7 mouse cellular contexts compared by ENCODE assay signal in the genomic region with DNA sequence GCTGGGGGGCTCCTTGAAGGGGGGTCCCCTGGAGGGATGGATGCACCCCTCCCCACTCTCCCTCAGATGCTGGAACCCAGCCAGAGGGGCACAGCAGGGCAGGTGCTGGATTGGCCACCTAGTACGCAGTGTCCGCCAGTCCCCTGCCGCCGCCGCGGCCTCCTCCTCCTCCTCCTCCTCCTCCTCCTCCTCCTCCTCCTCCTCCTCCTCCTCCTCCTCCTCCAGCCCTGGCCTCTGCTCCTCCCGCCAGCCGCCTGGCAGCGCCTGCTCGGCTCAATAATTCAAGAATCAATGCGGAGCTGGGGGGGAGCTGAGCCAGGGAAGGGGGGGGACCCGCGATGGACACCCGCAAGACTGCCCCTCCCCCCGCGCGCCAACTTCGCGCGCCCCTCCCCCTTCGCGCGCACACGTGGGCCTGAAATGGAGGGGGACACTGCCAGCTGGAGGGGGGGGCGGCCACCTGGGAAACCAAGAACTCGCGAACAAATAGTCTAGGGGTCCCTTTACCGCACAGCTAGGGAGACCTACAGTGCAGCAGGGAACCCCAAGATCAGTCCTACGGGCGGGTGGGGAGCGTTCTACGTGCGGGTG. TPM values are rescaled to one million over a fixed set of nuclear protein-coding genes. Genes with fewer than 3 reads are reported as not detected.
A peak's percentile ranks its signal among the peaks of the same experiment; 100 is the strongest.
DNase-seq lines count a peak whose midpoint lies in the region; ATAC-seq and TF ChIP-seq lines count a peak whose summit lies in the region.

No protein-coding gene starts in this region.

- TF ChIP-seq CTCF in G1E (IDR thresholded peaks at IDR 0.05; ENCODE audit: low read depth, low read length), result no peak
- TF ChIP-seq CTCF in heart, postnatal 0 days (IDR thresholded peaks at IDR 0.05; ENCODE audit: low read depth), result no peak
- TF ChIP-seq CTCF in lung, postnatal 0 days (IDR thresholded peaks at IDR 0.05), result no peak

- H3K4me1 ChIP-seq in G1E (ENCODE audit: insufficient read depth, low read depth, low read length), result peaks cover 34% of the 10 kb centered on the region
- peaks cover 59% of the 10 kb centered on the region for H3K4me1 ChIP-seq in embryonic facial prominence, embryonic 15.5 days
- peaks cover 31% of the 10 kb centered on the region for H3K4me1 ChIP-seq in heart, postnatal 0 days (ENCODE audit: control insufficient read depth, insufficient read depth)
- peaks cover 24% of the 10 kb centered on the region; the same call in 1 of the 2 replicates for H3K4me1 ChIP-seq in lung, postnatal 0 days (ENCODE audit: insufficient read depth, low read depth, low read length)
- peaks cover 35% of the 10 kb centered on the region for H3K4me1 ChIP-seq in stomach, embryonic 15.5 days

- peak overlapping the region; percentile 86 for H3K27ac ChIP-seq in embryonic facial prominence, embryonic 15.5 days (replicated peaks)
- peak overlapping the region; percentile 83 for H3K27ac ChIP-seq in heart, postnatal 0 days (ENCODE audit: low read depth)
- H3K27ac ChIP-seq in lung, postnatal 0 days (ENCODE audit: low read length), result no peak overlapping the region
- peak overlapping the region; percentile 57 for H3K27ac ChIP-seq in stomach, embryonic 15.5 days

- no peaks in the 10 kb centered on the region for H3K36me3 ChIP-seq in G1E (replicated peaks)
- H3K36me3 ChIP-seq in embryonic facial prominence, embryonic 15.5 days, result no peaks in the 10 kb centered on the region
- no peaks in the 10 kb centered on the region for H3K36me3 ChIP-seq in heart, postnatal 0 days (replicated peaks; ENCODE audit: control insufficient read depth, insufficient read depth, low read length)
- H3K36me3 ChIP-seq in lung, postnatal 0 days (ENCODE audit: insufficient read depth, low read length), result no peaks in the 10 kb centered on the region
- H3K36me3 ChIP-seq in stomach, embryonic 15.5 days, result no peaks in the 10 kb centered on the region

- under 1% methylated on average over 12 of the region's 33 CpGs for WGBS in embryonic facial prominence, embryonic 15.5 days
- under 1% methylated on average over 16 of the region's 33 CpGs for WGBS in heart, postnatal 0 days
- under 1% methylated on average over 12 of the region's 33 CpGs for WGBS in lung, postnatal 0 days
- 1% methylated on average over 23 of the region's 33 CpGs for WGBS in stomach, embryonic 15.5 days

- peak overlapping the region; percentile 75 for H3K4me2 ChIP-seq in embryonic facial prominence, embryonic 15.5 days (replicated peaks)
- peak overlapping the region; percentile 95 for H3K4me2 ChIP-seq in heart, postnatal 0 days (ENCODE audit: low read depth, low read length)
- peak overlapping the region; percentile 89 for H3K4me2 ChIP-seq in lung, postnatal 0 days (replicated peaks; ENCODE audit: low read depth, low read length)
- H3K4me2 ChIP-seq in stomach, embryonic 15.5 days, result peak overlapping the region; percentile 68

- ATAC-seq in G1E (ENCODE audit: extremely low read depth, insufficient number of reproducible peaks, low FRiP score, poor library complexity, severe bottlenecking), result no peak
- no peak for ATAC-seq in embryonic facial prominence, embryonic 15.5 days (ENCODE audit: insufficient number of reproducible peaks, low FRiP score, low TSS enrichment, low read depth)
- ATAC-seq in heart, postnatal 0 days (ENCODE audit: insufficient read depth, low read depth), result no peak
- ATAC-seq in lung, postnatal 0 days, result no peak
- ATAC-seq in stomach, embryonic 15.5 days (ENCODE audit: insufficient read depth, low FRiP score, low read depth), result no peak

- H3K4me3 ChIP-seq in G1E (ENCODE audit: low read depth, low read length), result peak overlapping the region; percentile 45; the same call in 1 of the 2 replicates
- peak overlapping the region; percentile 75 for H3K4me3 ChIP-seq in embryonic facial prominence, embryonic 15.5 days (replicated peaks)
- H3K4me3 ChIP-seq in heart, postnatal 0 days (ENCODE audit: low read depth, low read length), result peak overlapping the region; percentile 80
- H3K4me3 ChIP-seq in lung, postnatal 0 days (ENCODE audit: low read depth, low read length), result peak overlapping the region; percentile 53
- H3K4me3 ChIP-seq in stomach, embryonic 15.5 days (replicated peaks), result peak overlapping the region; percentile 59

- no peak for DNase-seq in G1E (ENCODE audit: low spot score)
- DNase-seq in adrenal gland, adult 2 months, result peak; percentile 56
- no peak for DNase-seq in heart, postnatal 0 days (ENCODE audit: low spot score)
- DNase-seq in kidney, postnatal 25 days, result peak; percentile 37 to 69
- peak; percentile 12 for DNase-seq in lung, postnatal 0 days (ENCODE audit: low spot score)

- TF ChIP-seq EP300 in heart, postnatal 0 days (IDR thresholded peaks at IDR 0.05; ENCODE audit: low read depth), result no peak
- TF ChIP-seq EP300 in lung, postnatal 0 days (IDR thresholded peaks at IDR 0.05), result no peak

- H3K27me3 ChIP-seq in G1E (ENCODE audit: insufficient read depth, low read length), result peaks cover 80% of the 10 kb centered on the region
- H3K27me3 ChIP-seq in embryonic facial prominence, embryonic 15.5 days, result no peaks in the 10 kb centered on the region
- H3K27me3 ChIP-seq in heart, postnatal 0 days (ENCODE audit: control insufficient read depth, insufficient read depth, low read length), result no peaks in the 10 kb centered on the region
- H3K27me3 ChIP-seq in lung, postnatal 0 days (replicated peaks; ENCODE audit: insufficient read depth, low read length), result no peaks in the 10 kb centered on the region
- H3K27me3 ChIP-seq in stomach, embryonic 15.5 days (replicated peaks), result no peaks in the 10 kb centered on the region

- H3K9ac ChIP-seq in embryonic facial prominence, embryonic 15.5 days, result peak overlapping the region; percentile 80
- H3K9ac ChIP-seq in heart, postnatal 0 days (replicated peaks; ENCODE audit: low read depth, low read length), result peak overlapping the region; percentile 69
- peak overlapping the region; percentile 13; the same call in 1 of the 2 replicates for H3K9ac ChIP-seq in lung, postnatal 0 days (replicated peaks; ENCODE audit: low read depth)
- H3K9ac ChIP-seq in stomach, embryonic 15.5 days, result peak overlapping the region; percentile 57

- H3K9me3 ChIP-seq in G1E (replicated peaks), result no peaks in the 10 kb centered on the region
- H3K9me3 ChIP-seq in embryonic facial prominence, embryonic 15.5 days (replicated peaks), result no peaks in the 10 kb centered on the region
- no peaks in the 10 kb centered on the region for H3K9me3 ChIP-seq in heart, postnatal 0 days (replicated peaks; ENCODE audit: control insufficient read depth, low read length)
- no peaks in the 10 kb centered on the region for H3K9me3 ChIP-seq in lung, postnatal 0 days (ENCODE audit: low read length)
- no peaks in the 10 kb centered on the region for H3K9me3 ChIP-seq in stomach, embryonic 15.5 days

RNA-seq across cellular contexts. Expression of gene Nfic, which starts 29.3 kb away (rescaled TPM):
- total RNA-seq in G1E (2014; fragmentation: Nextera tagmentation) (6.9 and 9.5 TPM in 2 replicates), G1E (2017) (0.52 and 0.66 TPM in 2 replicates)
- polyA plus RNA-seq in G1E (2012), result 16.1 and 19.3 TPM in 2 replicates
- 100 to 1,000 TPM in 1 of 2 experiments, 10 to 100 TPM in 1; 80.8 to 126 TPM for total RNA-seq in adrenal gland, adult 2 months (2021)
- 142 and 171 TPM in 2 replicates for polyA plus RNA-seq in adrenal gland, adult 2 months (2012; rRNA removed)
- 138 and 139 TPM in 2 replicates for polyA plus RNA-seq in embryonic facial prominence, embryonic 15.5 days (2015; fragmentation: Nextera tagmentation; extraction: Ambion mirVana)
- total RNA-seq in heart, postnatal 0 days (2014; rRNA removed; ENCODE audit: low replicate concordance), result 24.6 and 47.6 TPM in 2 replicates
- 73.7 and 77.9 TPM in 2 replicates for polyA plus RNA-seq in heart, postnatal 0 days (2015; fragmentation: Nextera tagmentation; extraction: Ambion mirVana)
- polyA plus RNA-seq in lung, postnatal 0 days (2015; fragmentation: Nextera tagmentation; extraction: Ambion mirVana), result 73.6 and 83.9 TPM in 2 replicates
- polyA plus RNA-seq in stomach, embryonic 15.5 days (2015; fragmentation: Nextera tagmentation; extraction: Ambion mirVana), result 65.5 and 78.2 TPM in 2 replicates

RNA-seq across cellular contexts. Expression of gene Smim24, which starts 33.3 kb away (rescaled TPM):
- 6.5 and 13.8 TPM in 2 replicates for total RNA-seq in G1E (2014; fragmentation: Nextera tagmentation)
- total RNA-seq in G1E (2017), result 1.9 and 3.5 TPM in 2 replicates
- 1.6 and 1.8 TPM in 2 replicates for polyA plus RNA-seq in G1E (2012)
- total RNA-seq in adrenal gland, adult 2 months (2021), result 1 to 10 TPM; 1.4 to 1.6 TPM
- polyA plus RNA-seq in adrenal gland, adult 2 months (2012; rRNA removed), result 4.5 and 5.4 TPM in 2 replicates
- 5.0 and 8.3 TPM in 2 replicates for polyA plus RNA-seq in embryonic facial prominence, embryonic 15.5 days (2015; fragmentation: Nextera tagmentation; extraction: Ambion mirVana)
- 6.6 and 7.8 TPM in 2 replicates for total RNA-seq in heart, postnatal 0 days (2014; rRNA removed; ENCODE audit: low replicate concordance)
- polyA plus RNA-seq in heart, postnatal 0 days (2015; fragmentation: Nextera tagmentation; extraction: Ambion mirVana), result 3.3 and 3.8 TPM in 2 replicates
- 3.1 and 3.6 TPM in 2 replicates for polyA plus RNA-seq in lung, postnatal 0 days (2015; fragmentation: Nextera tagmentation; extraction: Ambion mirVana)
- 59.5 and 77.5 TPM in 2 replicates for polyA plus RNA-seq in stomach, embryonic 15.5 days (2015; fragmentation: Nextera tagmentation; extraction: Ambion mirVana)

RNA-seq across cellular contexts. Expression of gene Gm48552, which starts 37.4 kb away (rescaled TPM):
- total RNA-seq in G1E (2014; fragmentation: Nextera tagmentation), result 1.2 and 3.1 TPM in 2 replicates
- total RNA-seq in G1E (2017), result 0.38 and 0.93 TPM in 2 replicates
- 7.2 and 7.4 TPM in 2 replicates for polyA plus RNA-seq in G1E (2012)
- total RNA-seq in adrenal gland, adult 2 months (2021), result 1 to 10 TPM in 1 of 2 experiments, not detected in 1; 1.4 TPM
- polyA plus RNA-seq in adrenal gland, adult 2 months (2012; rRNA removed), result 2.5 and 4.4 TPM in 2 replicates
- 1.6 and 2.9 TPM in 2 replicates for polyA plus RNA-seq in embryonic facial prominence, embryonic 15.5 days (2015; fragmentation: Nextera tagmentation; extraction: Ambion mirVana)
- not detected in 2 replicates for total RNA-seq in heart, postnatal 0 days (2014; rRNA removed; ENCODE audit: low replicate concordance)
- polyA plus RNA-seq in heart, postnatal 0 days (2015; fragmentation: Nextera tagmentation; extraction: Ambion mirVana), result 0.45 and 0.70 TPM in 2 replicates
- 0.20 and 0.63 TPM in 2 replicates for polyA plus RNA-seq in lung, postnatal 0 days (2015; fragmentation: Nextera tagmentation; extraction: Ambion mirVana)
- 0.41 and 1.4 TPM in 2 replicates for polyA plus RNA-seq in stomach, embryonic 15.5 days (2015; fragmentation: Nextera tagmentation; extraction: Ambion mirVana)

RNA-seq across cellular contexts. Expression of gene Gm48551, which starts 41.9 kb away (rescaled TPM):
- total RNA-seq in G1E (2014; fragmentation: Nextera tagmentation) (1.1 TPM in 1 of 2 replicates, not detected in the other), G1E (2017) (2.6 and 4.1 TPM in 2 replicates)
- 0.72 and 1.3 TPM in 2 replicates for polyA plus RNA-seq in G1E (2012)
- total RNA-seq in adrenal gland, adult 2 months (2021), result 1 to 10 TPM; 1.8 to 2.5 TPM
- polyA plus RNA-seq in adrenal gland, adult 2 months (2012; rRNA removed), result 2.9 and 6.7 TPM in 2 replicates
- 3.1 and 3.2 TPM in 2 replicates for polyA plus RNA-seq in embryonic facial prominence, embryonic 15.5 days (2015; fragmentation: Nextera tagmentation; extraction: Ambion mirVana)
- 0.11 TPM in 1 of 2 replicates, not detected in the other for total RNA-seq in heart, postnatal 0 days (2014; rRNA removed; ENCODE audit: low replicate concordance)
- 0.43 and 1.1 TPM in 2 replicates for polyA plus RNA-seq in heart, postnatal 0 days (2015; fragmentation: Nextera tagmentation; extraction: Ambion mirVana)
- polyA plus RNA-seq in lung, postnatal 0 days (2015; fragmentation: Nextera tagmentation; extraction: Ambion mirVana), result 2.4 and 3.0 TPM in 2 replicates
- 2.9 and 3.3 TPM in 2 replicates for polyA plus RNA-seq in stomach, embryonic 15.5 days (2015; fragmentation: Nextera tagmentation; extraction: Ambion mirVana)

RNA-seq across cellular contexts. Expression of gene Dohh, which starts 41.9 kb away (rescaled TPM):
- total RNA-seq in G1E (2014; fragmentation: Nextera tagmentation), result 9.6 and 11.9 TPM in 2 replicates
- 60.4 and 69.7 TPM in 2 replicates for total RNA-seq in G1E (2017)
- 186 and 220 TPM in 2 replicates for polyA plus RNA-seq in G1E (2012)
- total RNA-seq in adrenal gland, adult 2 months (2021), result 10 to 100 TPM; 39.6 to 54.3 TPM
- polyA plus RNA-seq in adrenal gland, adult 2 months (2012; rRNA removed), result 125 and 132 TPM in 2 replicates
- polyA plus RNA-seq in embryonic facial prominence, embryonic 15.5 days (2015; fragmentation: Nextera tagmentation; extraction: Ambion mirVana), result 83.1 and 85.2 TPM in 2 replicates
- total RNA-seq in heart, postnatal 0 days (2014; rRNA removed; ENCODE audit: low replicate concordance), result 123 and 139 TPM in 2 replicates
- 75.2 and 77.6 TPM in 2 replicates for polyA plus RNA-seq in heart, postnatal 0 days (2015; fragmentation: Nextera tagmentation; extraction: Ambion mirVana)
- polyA plus RNA-seq in lung, postnatal 0 days (2015; fragmentation: Nextera tagmentation; extraction: Ambion mirVana), result 49.4 and 55.2 TPM in 2 replicates
- 78.9 and 80.4 TPM in 2 replicates for polyA plus RNA-seq in stomach, embryonic 15.5 days (2015; fragmentation: Nextera tagmentation; extraction: Ambion mirVana)

Comparison
In these comparisons a context has a peak if more than half of its experiments do, and no peak if none do; other contexts are left out.
1. DNase-seq: peak in adrenal gland, adult 2 months (single experiment), kidney, postnatal 25 days (2 of 2) and lung, postnatal 0 days (single experiment); none in G1E (single experiment) and heart, postnatal 0 days (single experiment).
2. H3K9ac ChIP-seq: peak in every context shown above with its lines; median percentile 80 in embryonic facial prominence, embryonic 15.5 days; 69 in heart, postnatal 0 days; 57 in stomach, embryonic 15.5 days; 13 in lung, postnatal 0 days.
3. Peak in every context shown above with its lines, with median percentiles within 50 percentile points of each other: H3K4me3 ChIP-seq and H3K4me2 ChIP-seq.